Mouse (Mus musculus): ENCODE measurements around the gene Pank3.
"Not testable (repeated sequence)": the region's sequence is repeated elsewhere in the genome, so short reads cannot be mapped to it uniquely, and the experiment has no call there.

The Pank3 gene

DNA sequence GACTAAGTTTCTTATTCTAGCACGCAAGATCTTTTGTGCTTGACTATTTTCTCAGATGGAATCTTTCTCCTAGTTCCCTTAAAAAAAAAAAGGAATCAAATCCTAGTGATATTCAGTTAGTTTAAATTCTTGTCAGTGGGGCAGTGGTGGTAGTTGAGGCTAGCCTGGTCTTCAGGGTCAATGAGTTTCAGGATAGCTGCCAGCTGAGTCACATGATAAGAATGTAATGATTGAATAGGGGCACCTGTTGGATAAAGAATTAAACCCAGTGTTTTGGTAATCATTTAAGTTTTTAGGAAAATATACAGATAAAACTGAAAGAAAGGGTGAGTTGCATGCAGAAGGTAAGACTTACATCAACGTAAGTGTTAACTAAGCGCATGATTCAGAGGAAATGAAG lies 6.3 kb downstream of the Pank3 start:
- no peak for DNase-seq (ENCODE audit: extremely low read depth, low read depth, low spot score)

DNA sequence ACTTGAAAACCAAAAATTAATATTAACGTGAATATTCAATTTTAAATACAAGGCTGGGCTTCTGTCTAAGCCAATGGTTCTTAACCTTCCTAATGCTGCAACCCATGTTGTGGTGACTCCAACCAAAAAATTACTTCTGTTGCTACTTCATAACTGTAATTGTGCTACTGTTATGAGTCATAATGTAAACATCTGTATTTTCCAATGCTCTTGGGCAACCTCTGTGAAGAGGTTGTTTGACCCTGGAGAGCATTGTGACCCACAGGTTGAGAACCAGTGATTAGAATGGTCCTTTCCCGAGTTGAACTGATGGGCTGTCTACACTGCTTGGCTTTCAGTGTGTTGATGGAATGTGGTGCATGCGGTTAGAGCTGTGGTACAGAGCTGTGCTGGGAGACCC lies 7.2 kb downstream of the Pank3 start:
- no peak for DNase-seq (ENCODE audit: extremely low read depth, low read depth, low spot score)

DNA sequence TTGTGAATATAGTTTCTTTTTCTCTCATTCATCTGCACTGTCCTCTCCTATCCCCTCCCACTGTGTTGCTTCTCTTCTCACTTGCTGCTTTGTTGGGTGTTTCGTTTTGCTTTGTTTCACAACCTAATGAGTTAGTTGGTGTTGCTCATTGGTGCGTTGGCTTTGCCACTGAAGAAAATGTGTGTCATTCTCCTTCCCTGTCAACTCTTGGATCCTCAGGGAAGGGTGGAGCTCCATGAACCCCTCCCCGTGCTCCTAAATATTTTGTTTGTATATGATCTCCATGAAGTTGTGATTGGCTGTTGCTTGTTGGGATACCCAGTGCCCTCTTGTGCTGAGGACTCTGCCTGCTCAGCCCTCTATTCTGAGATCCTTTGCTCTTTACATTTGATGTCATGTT lies 11.1 kb downstream of the Pank3 start:
- DNase-seq (ENCODE audit: extremely low read depth, low read depth, low spot score): no peak

DNA sequence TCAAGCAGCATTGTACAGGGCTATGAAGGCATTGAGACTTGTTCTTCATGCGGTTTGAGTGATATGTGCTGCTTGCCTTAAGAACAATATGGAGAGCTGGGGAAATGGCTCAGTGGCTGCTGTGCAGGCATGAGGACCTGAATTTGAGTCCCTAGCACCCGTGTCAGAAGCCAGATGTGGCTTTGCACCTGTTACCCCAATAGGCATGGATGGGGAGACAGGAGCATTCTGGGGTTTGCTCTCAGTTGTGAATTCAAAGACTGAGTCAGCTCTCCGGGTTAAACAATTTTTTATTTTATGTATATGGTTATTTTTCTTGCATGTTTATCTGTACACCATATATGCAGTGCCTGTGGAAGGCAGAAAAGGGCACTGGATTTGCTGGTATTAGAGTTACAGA lies 13.2 kb downstream of the Pank3 start:
- DNase-seq (ENCODE audit: extremely low read depth, low read depth, low spot score): no peak

DNA sequence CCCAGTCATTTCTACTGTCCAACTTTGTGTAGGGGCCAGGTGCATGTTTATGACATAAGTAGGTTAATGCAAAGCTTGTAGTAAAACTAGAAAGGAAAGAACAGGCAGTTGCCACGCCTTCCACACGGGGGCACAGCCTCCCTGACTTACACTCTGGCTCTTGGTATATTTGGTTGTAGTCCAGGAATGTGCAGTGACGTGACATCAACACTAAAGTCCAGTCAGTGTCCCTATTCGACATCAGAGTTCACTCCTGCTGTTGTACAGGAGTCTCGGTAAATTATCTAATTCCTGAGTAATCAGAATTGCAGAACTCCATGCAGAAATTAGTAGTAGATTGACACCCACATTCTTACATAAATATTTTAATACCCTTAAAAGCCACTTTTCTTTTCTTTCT lies 13.8 kb downstream of the Pank3 start:
- no peak for DNase-seq (ENCODE audit: extremely low read depth, low read depth, low spot score)

DNA sequence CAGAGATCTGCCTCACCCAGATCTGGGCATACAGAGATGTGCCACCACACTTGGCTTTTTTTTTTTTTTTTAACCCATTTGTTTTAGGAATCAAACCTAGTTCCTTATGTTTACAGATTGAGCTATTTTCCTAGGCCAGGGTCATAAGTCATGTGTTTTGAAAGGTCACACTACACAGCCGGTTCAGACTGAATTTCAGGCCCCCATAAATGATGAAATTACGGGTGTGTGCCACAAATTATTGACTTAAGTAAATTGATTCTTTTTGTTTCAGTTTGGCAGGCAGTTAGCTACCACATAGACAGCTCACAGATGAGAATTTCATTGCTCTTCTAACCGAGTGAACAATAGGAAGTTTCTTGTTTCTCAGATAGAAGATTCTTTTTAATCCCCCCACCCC lies 14.7 kb downstream of the Pank3 start:
- DNase-seq (ENCODE audit: extremely low read depth, low read depth, low spot score): no peak

DNA sequence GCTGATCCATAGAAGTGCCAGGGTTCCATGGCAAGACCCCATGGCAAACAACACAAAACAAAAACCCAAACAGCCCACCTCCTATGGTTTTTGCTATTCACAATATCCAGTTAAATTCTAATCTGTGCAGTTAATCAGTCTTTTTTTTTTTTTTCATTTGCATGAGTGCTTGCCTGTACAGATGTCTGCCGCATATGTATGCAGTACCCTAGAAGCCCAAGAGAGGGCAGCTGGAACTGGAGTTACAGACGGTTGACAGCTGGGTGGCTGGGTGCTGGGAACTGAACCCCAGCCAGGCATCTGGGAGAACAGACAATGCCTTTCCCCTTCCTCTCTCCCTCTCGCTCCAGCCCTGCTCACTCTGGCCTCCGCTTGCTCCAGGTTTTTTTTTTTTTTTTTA lies 15.3 kb downstream of the Pank3 start:
- DNase-seq (ENCODE audit: extremely low read depth, low read depth, low spot score): no peak

DNA sequence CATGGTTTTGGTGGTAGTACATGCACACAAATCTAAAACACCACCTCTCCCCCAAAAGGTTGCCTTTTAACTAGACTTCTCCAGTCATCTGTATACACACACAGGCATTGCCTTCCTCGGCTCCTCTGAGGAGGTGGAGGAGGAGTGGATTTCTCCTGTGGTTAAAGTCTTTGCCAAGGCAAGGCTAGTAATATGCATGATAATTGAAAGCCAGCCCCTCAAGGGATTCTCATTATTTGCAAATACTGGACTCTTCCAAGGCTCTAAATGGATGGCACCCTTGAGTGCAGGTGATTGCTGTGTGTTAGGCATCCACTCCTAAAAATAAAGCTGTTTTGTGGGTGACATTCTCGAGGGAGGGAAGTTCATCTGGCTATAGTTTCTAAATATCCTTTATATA lies 19.2 kb downstream of the Pank3 start:
- no peak for DNase-seq (ENCODE audit: extremely low read depth, low read depth, low spot score)

DNA sequence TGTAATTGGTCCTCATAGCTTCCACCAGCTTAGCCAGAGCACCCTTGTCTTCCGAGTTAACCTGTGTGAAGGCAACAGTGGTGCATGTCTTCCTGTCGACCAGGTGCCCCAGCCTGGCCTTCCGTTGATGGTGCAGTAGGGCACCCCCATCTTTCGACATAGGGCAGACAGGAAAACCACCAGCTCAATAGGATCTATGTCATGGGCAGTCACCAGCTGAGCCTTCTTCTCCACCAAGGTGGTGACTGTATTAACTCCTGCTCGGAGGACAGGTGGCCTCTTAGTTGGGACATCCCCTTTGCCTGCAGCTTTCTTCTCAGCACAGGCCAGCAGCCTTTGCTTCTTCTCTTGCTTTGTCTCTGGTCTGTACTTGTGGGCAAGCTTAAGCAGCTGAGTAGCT lies 23.5 kb downstream of the Pank3 start:
- DNase-seq (ENCODE audit: extremely low read depth, low read depth, low spot score): not testable (repeated sequence)

DNA sequence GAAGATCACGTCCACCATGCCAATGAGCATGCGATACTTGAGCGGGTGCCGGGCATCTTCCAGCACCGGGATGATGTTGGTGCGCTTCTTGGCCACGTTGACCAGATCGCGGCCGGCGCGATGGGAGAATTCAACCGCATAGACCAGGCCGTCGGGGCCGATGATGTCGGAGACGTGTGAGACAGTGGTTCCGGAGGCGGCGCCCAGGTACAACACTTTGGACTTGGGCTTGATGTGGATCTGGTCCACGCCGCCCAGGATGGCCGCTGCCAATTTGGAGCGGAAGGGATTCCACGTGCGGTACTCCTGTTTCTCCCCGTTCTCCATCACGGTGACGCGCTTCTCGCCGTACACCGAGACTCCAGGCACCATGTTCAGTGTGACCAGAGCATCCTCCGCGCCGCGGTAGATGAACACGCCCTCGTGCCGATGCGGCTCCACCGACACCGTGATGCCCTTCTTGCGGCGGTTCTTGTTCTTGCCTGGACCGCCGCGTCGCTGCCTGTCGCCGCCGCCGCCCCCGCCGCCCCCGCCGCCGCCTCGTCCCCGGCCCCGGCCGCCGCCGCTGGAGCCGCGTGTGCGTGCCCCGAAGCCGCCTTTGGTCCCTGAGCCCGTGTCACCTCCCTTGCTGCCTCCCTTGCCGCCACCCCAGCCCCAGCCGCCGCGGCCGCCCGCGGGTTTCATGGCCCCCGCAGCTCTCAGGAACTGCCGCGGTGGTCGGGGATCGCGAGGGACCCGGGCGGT lies 28.6 kb downstream of the Pank3 start:
- no peak for DNase-seq (ENCODE audit: extremely low read depth, low read depth, low spot score)

DNA sequence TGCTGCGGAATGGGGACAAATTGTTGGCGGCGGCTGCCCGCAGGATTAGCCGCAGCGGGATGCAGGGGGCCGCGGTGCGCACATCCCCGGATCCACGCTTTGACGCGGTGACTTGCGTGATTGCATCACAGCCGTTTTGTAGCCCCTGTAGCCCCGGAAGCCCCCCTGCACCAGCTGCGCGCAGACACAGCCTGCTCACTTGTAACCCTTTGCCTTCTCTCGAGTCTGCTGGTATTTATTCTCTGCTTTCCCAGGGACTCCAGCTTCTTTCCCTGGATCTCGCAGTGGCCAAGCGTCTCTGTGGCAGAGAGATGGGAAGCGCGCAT lies 29.2 kb downstream of the Pank3 start:
- no peak for DNase-seq (ENCODE audit: extremely low read depth, low read depth, low spot score)

DNA sequence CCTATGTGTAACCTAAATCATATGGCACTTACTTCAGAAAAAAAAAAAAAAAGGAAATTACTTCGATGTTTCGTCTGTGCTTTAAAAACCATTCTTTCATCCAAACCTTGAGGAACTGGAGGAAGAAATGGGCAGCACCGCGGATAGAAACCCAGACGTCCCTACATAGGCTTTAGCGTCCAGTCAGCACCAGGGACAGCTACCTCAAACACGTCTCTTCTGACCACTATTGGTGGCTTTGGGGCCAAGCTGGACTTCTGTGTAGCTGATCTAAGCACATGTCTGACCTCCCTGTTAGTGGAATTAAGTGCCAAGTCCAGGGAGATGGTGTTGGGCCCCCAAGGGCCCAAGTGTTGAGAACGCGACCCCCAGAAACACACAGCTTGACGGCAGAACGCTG lies 29.6 kb downstream of the Pank3 start, which contains the start of gene Fbll1:
Gene Fbll1, minus strand, starts transcription at position 11 of the 400 bp plus-strand sequence.
- no peak for DNase-seq (ENCODE audit: extremely low read depth, low read depth, low spot score)

DNA sequence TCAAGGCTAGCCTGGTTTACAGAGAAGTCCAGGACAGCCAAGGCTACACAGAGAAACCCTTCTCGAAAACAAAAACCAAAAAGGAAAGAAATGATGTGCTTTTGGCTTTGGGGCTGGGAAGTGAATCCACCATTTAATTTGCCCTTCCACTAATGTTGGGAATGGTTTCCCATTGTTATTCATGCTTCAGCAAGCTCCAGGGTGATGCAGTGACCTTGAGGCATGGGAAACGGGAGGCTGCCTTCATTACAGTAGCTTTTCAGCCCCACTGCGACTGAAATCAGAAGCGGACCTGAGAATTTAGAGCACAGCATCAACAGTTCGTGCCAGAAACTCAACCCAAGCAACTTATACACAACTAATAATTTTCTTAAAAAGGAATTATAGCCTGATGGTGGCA lies 32.0 kb downstream of the Pank3 start:
- DNase-seq (ENCODE audit: extremely low read depth, low read depth, low spot score): no peak

DNA sequence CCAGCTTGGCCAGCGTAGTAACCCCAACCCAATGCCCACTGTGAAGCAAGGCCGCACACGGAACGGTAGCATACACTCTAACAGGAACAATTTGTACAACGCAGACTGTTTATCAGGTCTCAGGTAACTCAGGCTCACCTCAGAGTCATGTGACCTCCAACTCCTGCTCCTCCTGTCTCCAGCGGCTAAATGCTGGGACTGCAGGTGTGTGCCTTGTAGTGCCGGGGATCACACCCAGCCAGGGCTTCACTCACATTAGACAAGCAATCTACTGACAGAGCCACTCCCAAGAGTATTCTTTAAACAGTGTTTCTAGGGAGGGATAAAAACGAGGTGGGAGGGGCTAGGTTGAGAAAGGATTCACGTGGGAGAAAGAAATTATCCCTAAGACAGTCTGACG lies 42.2 kb downstream of the Pank3 start:
- DNase-seq (ENCODE audit: extremely low read depth, low read depth, low spot score): no peak

DNA sequence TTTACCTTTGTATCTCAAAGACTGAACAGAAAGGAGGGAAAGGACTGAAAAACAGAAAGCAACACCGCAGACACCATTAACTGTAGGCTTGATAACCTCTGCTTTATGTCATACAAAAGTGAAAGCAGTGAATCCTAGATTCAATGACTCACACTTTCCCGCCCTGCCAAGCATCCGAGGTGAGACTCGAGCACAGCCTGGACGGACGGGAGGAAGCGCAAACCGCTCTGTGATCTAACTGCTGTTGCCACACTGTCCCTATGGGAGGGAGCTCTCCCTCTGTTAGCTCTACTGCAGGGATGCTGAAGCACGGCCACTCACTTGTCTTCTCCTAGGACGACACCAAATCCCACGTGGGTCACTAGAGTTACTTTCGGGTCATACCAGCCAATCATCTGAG lies 47.0 kb downstream of the Pank3 start:
- DNase-seq (ENCODE audit: extremely low read depth, low read depth, low spot score): no peak

DNA sequence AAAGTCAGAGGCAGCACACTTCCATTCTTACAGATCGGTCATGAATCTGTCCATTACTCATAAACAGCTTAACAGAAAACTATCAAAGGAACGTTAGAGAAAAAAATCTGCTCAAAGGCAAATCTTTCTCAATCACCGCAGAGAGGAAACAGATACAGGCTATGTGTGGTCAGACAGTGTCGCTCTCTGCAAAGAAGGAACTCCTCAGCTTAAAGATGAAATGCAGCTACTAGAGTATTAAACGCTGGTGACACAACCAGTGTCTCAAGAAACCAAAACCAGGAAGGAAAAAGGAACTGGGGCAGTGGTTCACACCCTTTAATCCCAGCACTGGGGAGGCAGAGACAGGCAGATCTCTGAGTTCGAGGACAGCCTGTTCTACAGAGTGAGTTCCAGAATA lies 58.4 kb downstream of the Pank3 start:
- DNase-seq (ENCODE audit: extremely low read depth, low read depth, low spot score): no peak

DNA sequence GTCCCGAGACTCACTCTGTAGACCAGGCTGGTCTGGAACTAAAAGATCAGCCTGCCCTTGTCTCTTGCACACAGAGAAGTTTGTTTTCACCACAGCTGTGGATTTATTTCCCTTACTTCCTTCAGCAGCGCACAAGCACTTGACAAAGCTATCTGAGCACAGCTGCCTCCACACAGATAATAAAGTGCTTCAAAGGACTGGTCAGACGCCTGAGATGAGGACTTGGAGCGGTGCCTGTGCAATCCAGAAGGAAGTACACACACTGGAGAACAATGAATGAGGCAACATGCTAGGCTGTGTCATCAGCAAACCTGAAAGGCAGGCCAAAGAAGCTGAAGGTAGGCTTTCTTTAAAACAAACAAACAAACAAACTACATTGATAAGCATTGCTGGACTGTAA lies 62.9 kb downstream of the Pank3 start:
- peak; percentile 49 for DNase-seq (ENCODE audit: extremely low read depth, low read depth, low spot score)

DNA sequence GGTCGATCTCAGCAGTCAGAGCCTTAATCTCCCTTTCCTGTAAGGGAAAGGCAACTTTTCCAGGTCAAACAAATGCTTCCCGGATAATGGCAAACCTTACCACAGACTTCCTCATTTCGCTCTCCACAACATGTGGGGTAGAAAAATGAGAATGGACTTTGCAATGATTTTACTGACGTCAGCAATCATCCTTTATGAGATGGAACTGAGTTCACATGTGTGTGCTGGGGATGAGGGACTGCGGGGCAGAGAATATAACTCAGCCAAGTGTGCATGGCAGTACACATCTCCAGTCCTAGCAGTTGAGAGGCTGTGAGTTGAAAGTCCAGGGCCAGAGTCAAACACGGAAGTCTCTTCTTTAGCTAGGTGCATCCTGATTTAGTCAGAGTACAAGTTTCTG lies 64.0 kb downstream of the Pank3 start:
- DNase-seq (ENCODE audit: extremely low read depth, low read depth, low spot score): no peak

DNA sequence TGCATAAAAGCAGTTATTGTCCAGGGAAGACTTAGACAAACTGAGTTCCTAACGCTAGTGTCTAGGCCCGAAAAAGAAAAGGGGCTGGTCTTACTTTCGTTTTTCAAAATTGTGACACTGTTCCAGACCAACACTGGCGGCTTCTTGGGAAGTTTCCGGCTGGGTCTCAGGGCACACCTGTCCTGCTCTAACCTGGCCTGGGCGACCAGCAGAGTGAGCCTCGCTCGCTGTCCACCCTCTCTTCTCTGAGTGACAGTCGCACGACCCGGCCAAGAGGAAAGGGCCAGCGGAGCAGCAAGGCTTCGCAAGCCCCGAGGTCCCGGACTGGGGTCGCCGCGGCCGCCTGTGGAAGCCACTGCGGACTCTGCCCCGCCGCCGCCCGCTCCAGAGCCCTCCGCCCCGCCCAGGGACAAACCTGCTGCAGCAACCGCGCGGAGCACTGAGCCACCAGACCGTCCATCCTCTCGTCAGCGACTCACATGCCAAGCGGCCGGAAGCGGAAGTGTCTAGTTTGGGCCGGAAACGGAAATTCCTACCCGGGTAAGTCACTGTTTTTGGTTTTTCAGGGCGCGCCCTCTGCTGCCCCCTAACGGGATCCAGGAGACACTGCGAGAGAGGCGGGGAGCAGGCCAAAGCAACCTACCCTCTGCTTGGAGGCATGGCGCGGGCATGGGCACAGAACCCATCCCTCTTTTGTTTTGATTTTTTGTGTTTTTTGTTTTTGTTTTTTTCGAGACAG lies 64.9 kb downstream of the Pank3 start, which contains the start of gene Rars:
Gene Rars, minus strand, starts transcription at position 485 of the 739 bp plus-strand sequence.
- DNase-seq (ENCODE audit: extremely low read depth, low read depth, low spot score): peak; percentile 39

DNA sequence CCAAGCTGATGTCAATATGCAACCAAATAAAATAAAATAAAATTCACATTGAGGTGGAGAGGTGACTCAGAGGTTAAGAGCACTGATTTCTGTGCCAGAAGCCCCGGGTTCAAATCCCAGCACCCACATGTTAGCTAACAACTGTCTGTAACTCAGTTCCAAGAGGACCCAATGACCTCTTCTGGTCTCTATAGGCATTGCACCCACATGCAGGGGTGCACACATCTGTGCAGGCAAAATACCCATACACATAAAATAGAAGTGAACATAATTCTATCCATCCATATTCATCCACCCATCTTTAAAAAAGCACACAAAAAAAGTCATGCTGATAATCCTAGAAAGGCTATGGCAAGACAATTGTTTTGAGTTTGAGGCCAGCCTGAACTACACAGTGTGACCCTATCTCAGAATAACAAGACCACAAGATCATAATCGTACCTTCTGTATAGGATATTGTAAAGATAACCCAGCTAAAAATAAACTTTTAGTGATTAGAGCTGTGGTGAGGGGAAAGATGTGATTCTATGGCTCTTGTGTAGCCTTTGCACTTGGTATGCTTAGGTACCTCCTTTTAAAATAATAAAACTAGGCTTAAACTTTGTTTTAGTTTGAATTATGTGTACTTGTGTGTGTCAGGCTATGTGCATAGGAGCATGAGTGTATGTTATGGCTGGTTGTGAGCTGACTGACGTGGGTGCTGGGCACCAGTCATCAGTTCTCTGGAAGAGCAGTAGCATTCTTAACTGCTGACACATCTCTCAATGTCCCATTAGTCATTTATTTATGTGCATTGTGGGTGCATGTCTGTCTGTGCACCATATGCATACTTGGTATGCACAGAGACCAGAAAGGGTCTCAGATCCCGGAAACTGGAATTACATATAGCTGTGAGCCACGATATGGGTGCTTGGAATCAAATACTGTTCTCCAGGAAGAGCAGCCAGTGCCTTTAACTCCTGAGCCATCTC lies 68.2 kb downstream of the Pank3 start:
- DNase-seq (ENCODE audit: extremely low read depth, low read depth, low spot score): no peak
